Mouse (Mus musculus) myocyte (in vitro differentiated cells): Measurements from ENCODE around the gene Pten.

ENCODE experiments used
- CEBPB ChIP-seq: IDR thresholded peaks from 2 replicates; pipeline ENCODE4 v1.6.1; 2011; ENCODE audit warnings: mild to moderate bottlenecking, moderate library complexity; ENCODE audit not compliant: poor library complexity, insufficient read depth, severe bottlenecking
- E2F4 ChIP-seq: IDR thresholded peaks from one replicate; pipeline ENCODE4 v1.6.1; 2011; ENCODE audit warnings: mild to moderate bottlenecking, control low read depth, moderate library complexity; ENCODE audit not compliant: insufficient read depth
- POLR2A ChIP-seq: IDR thresholded peaks from one replicate; pipeline ENCODE4 v1.6.1; 2011; ENCODE audit warnings: low read depth, mild to moderate bottlenecking, control low read depth, moderate library complexity; ENCODE audit not compliant: insufficient read length
- POLR2AphosphoS2 ChIP-seq: IDR thresholded peaks from one replicate; pipeline ENCODE4 v1.6.1; 2011; ENCODE audit warnings: low read depth, control low read depth; ENCODE audit not compliant: insufficient read length
- TCF12 ChIP-seq: IDR thresholded peaks from one replicate; pipeline ENCODE4 v1.6.1; 2011; ENCODE audit warnings: mild to moderate bottlenecking, control low read depth; ENCODE audit not compliant: poor library complexity, insufficient read depth, severe bottlenecking
- USF1 ChIP-seq: IDR thresholded peaks from one replicate; pipeline ENCODE4 v1.6.1; 2011; ENCODE audit warnings: low read depth, mild to moderate bottlenecking, control low read depth, moderate library complexity

- TF ChIP-seq E2F4 (no peak), POLR2A (no peak), TCF12 (no peak), CEBPB (no peak), USF1 (no peak), POLR2AphosphoS2 (no peak)
Measured at GRCm38 (mm10) chr19:32756636-32756899, 729 bp upstream of the Pten start.
